ENCODE assay signal across 15 mouse cellular contexts in genomic region chr17:74830851-74831250, GRCm38 (mm10).
DNase-seq lines count a peak whose midpoint lies in the region; TF ChIP-seq lines count a peak whose summit lies in the region.
"Had no signal": no experiment of that assay in that cellular context is flagged by ENCODE, and none has a peak within 500 bp of the region (broad histone marks: within the 10 kb centered on the region; RNA-seq: fewer than 3 reads in every experiment).

No protein-coding gene starts in this region.

- H3K27me3 ChIP-seq in kidney, adult 2 months (replicated peaks; ENCODE audit: control insufficient read depth, insufficient read depth, low read length), result no peaks in the 10 kb centered on the region
- H3K27me3 ChIP-seq: embryonic facial prominence, embryonic 12.5 days; forebrain, embryonic 13.5 days; forebrain, embryonic 15.5 days had no signal

- no peak for TF ChIP-seq POLR2A in kidney, adult 2 months (IDR thresholded peaks at IDR 0.05; ENCODE audit: low read depth, low read length)

- TF ChIP-seq CTCF in kidney, adult 2 months (conservative IDR thresholded peaks at IDR 0.05; ENCODE audit: insufficient read depth, insufficient read length, low read depth, low read length), result no peak

- H3K36me3 ChIP-seq in kidney, adult 2 months (ENCODE audit: control insufficient read depth, insufficient read depth, low read length), result no peaks in the 10 kb centered on the region
- H3K36me3 ChIP-seq: embryonic facial prominence, embryonic 10.5 days; embryonic facial prominence, embryonic 12.5 days; forebrain, embryonic 15.5 days had no signal

- H3K4me3 ChIP-seq in kidney, adult 2 months (ENCODE audit: insufficient read depth, low read depth, low read length), result no peak overlapping the region
- H3K4me3 ChIP-seq: embryonic facial prominence, embryonic 10.5 days; embryonic facial prominence, embryonic 12.5 days; forebrain, embryonic 13.5 days; forebrain, embryonic 15.5 days had no signal

- DNase-seq in adrenal gland, adult 2 months, result peak; percentile 56
- DNase-seq in adrenal gland, adult 8-10 months, result no peak
- DNase-seq in adrenal gland, postnatal 25 days, result peak; percentile 25
- DNase-seq in adrenal gland, postnatal 10 days, result no peak
- no peak for DNase-seq in kidney, adult 2 months
- DNase-seq: cerebellum, adult 11-12 months; cerebellum, adult 2 months; cerebellum, adult 9-10 months; cerebellum, postnatal 10 days; cerebellum, postnatal 25 days; forebrain, postnatal 0 days had no signal

- no peaks in the 10 kb centered on the region for H3K4me1 ChIP-seq in kidney, adult 2 months (ENCODE audit: control insufficient read depth, insufficient read depth, low read length)
- H3K4me1 ChIP-seq: embryonic facial prominence, embryonic 10.5 days; embryonic facial prominence, embryonic 12.5 days; forebrain, embryonic 13.5 days; forebrain, embryonic 15.5 days had no signal

- WGBS in kidney, adult 2 months, result 96% methylated on average over 2 of the region's 2 CpGs

- H3K27ac ChIP-seq in kidney, adult 2 months (ENCODE audit: insufficient read depth, low read depth, low read length), result no peak overlapping the region
- H3K27ac ChIP-seq: embryonic facial prominence, embryonic 10.5 days; embryonic facial prominence, embryonic 12.5 days; forebrain, embryonic 13.5 days; forebrain, embryonic 15.5 days had no signal

Comparison
In these comparisons a context has a peak if more than half of its experiments do, and no peak if none do; other contexts are left out.
1. DNase-seq: peak in adrenal gland, adult 2 months (single experiment) and adrenal gland, postnatal 25 days (single experiment); none in adrenal gland, adult 8-10 months (single experiment), adrenal gland, postnatal 10 days (single experiment) and kidney, adult 2 months (single experiment).